Mouse (Mus musculus) left cerebral cortex, adult 11 months (tissue): Measurements from ENCODE around the gene Car5b.

Experiments used
- DNase-seq: peaks from one replicate; pipeline ENCODE4 v3.0.0; 2022; ENCODE audit warnings: low spot score

Car5b gene

DNA sequence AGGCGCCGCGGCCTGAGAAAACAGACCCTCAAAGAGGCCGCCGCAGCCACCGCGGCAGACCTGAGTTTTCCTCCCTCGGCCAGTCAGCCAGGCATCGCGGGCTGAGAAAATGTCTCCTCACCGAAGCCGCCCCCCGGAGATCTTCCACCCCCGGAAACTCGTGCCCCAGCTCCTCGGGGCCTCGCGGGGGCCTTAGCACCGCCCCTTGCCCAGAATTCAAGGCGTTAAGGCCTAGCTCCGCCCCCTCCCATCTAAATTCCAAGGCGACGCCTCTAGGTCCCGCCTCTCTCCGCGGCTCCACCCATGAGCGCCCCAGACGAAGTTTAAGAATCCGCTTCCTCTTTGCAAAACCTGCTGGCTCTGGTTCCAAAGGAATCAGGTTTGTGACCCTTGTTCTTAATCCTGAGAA lies 69.3 kb downstream of the Car5b start, which contains the start of gene Zrsr2:
TSS of gene Zrsr2 (minus strand) at position 195 of the 409 bp plus-strand sequence.
- DNase-seq, result peak; percentile 72

- no peak for DNase-seq
Observed at GRCm38 (mm10) chrX:163957803-163958466, 69.9 kb downstream of the Car5b start.

GRCm38 (mm10) chrX:163957381-163957780 lies 70.4 kb downstream of the Car5b start:
- no peak for DNase-seq

DNA sequence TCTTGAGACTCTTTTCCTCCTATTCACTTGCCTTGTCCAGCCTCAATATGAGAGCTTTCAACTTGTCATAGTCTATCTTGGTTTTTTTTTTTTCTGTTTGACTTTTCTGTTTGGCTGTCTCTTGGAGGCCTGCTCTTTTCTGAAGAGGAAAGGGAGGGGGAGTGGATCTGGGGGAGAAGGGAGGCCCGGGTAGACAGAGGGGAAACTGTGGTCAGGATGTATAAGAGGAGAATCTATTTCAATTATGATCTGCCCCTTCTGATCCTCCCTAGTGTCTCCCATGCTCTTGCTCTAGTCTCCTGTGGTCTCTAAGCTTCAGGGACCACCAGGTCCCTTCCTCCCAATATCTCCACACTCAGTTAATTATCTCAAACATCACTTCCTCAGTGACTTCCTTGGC lies 76.2 kb downstream of the Car5b start:
- no peak for DNase-seq

DNA sequence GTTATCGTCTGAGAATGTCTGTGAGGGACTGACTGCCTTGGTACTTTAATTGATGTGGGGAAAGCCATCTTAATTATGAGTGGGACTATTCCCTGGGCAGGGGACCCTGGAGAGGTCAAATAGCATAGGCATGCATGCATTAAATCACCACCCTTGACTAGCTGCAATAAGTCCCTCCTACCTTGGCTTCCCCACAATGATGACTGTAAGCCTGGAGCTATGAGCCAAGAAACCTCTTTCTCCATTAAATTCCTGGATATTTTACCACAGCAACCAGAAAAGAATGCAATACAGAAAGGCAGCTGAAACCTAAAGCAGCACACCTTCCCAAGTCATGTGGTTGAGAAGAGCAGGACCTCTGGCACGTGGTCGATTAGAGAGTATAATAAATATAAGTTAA lies 83.4 kb downstream of the Car5b start:
- no peak for DNase-seq

- DNase-seq, result peak; percentile 22
Observed at GRCm38 (mm10) chrX:163938587-163938986, 89.2 kb downstream of the Car5b start.

GRCm38 (mm10) chrX:163934731-163935130 lies 93.1 kb downstream of the Car5b start:
- DNase-seq, result no peak

DNA sequence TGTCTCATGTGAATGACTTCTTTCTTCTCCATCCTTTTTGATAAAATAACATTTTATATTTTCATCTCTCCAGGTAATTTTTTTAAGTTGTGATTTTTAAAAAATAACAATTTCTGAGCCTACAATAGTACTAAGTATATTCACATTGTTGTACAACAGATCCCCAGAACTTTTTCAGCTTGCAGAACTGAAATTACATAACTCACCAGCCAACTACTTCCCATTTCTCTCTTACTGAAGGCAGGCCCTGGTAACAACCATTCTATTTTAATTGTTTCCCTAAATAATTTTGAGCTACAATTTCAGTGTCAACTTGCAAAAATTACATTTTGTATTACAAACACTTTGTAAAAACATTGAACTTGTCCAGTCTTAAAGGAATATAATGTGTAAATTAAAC lies 98.2 kb downstream of the Car5b start:
- no peak for DNase-seq
